Comparison of ENCODE assay signal across 8 mouse cellular contexts in the genomic region with DNA sequence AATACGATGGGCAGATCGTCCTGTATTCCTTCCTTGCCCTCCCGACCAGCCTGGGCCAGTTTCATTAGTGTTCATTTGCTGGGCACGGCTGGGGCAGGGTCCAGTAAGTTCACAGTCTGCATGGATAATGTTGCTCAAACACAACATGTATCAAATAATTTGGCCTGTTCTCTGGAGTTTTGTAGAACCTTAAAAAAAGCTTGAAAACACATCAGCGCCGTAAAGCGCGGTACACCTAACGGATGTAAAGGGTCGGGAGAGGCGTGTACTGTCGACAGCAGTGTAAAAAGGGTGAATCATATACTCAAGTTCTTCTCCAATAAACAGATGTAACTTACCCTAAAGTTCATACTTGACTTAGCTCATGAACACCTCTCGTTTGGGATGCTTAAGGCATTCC. TPM values are rescaled to one million over a fixed set of nuclear protein-coding genes. Genes with fewer than 3 reads are reported as not detected.
A peak's percentile ranks its signal among the peaks of the same experiment; 100 is the strongest.
DNase-seq lines count a peak whose midpoint lies in the region; ATAC-seq and TF ChIP-seq lines count a peak whose summit lies in the region.

No protein-coding gene starts in this region.

- peaks cover 22% of the 10 kb centered on the region for H3K4me1 ChIP-seq in hindbrain, embryonic 14.5 days (replicated peaks; ENCODE audit: control insufficient read depth, insufficient read depth, low read length)
- peaks cover 6% of the 10 kb centered on the region for H3K4me1 ChIP-seq in midbrain, postnatal 0 days (ENCODE audit: insufficient read depth, low read length)

- no peak for ATAC-seq in hindbrain, embryonic 14.5 days (ENCODE audit: low FRiP score)
- no peak for ATAC-seq in midbrain, postnatal 0 days (ENCODE audit: low FRiP score)

- intact Hi-C loops in left cerebral cortex, adult 2 months (cut with DNase I), result no loop called here

- TF ChIP-seq CTCF in left cerebral cortex, adult 2 months (IDR thresholded peaks at IDR 0.05), result no peak
- no peak for TF ChIP-seq CTCF in midbrain, postnatal 0 days (IDR thresholded peaks at IDR 0.05)

- H3K27ac ChIP-seq in left cerebral cortex, adult 2 months, result peak overlapping the region; percentile 91
- peak overlapping the region; percentile 87 for H3K27ac ChIP-seq in hindbrain, embryonic 14.5 days
- peak overlapping the region; percentile 91 for H3K27ac ChIP-seq in midbrain, postnatal 0 days (ENCODE audit: low read depth, low read length)

- peak overlapping the region; percentile 95 for H3K4me2 ChIP-seq in hindbrain, embryonic 14.5 days (replicated peaks)
- peak overlapping the region; percentile 79 for H3K4me2 ChIP-seq in midbrain, postnatal 0 days (ENCODE audit: low read depth, low read length, poor library complexity, severe bottlenecking)

- no peaks in the 10 kb centered on the region for H3K27me3 ChIP-seq in hindbrain, embryonic 14.5 days (ENCODE audit: control insufficient read depth, insufficient read depth, low read length)
- H3K27me3 ChIP-seq in midbrain, postnatal 0 days (ENCODE audit: insufficient read depth, low read length), result no peaks in the 10 kb centered on the region

- no peak for DNase-seq in left cerebral cortex, adult 2 months (ENCODE audit: extremely low spot score in 1 of 2, low spot score in 2 of 2)
- no peak for DNase-seq in left cerebral cortex, adult 8-10 months (ENCODE audit: low spot score in 2 of 2)
- peak; percentile 37 for DNase-seq in adipocyte (ENCODE audit: low spot score)
- no peak for DNase-seq in hindbrain, embryonic 14.5 days (ENCODE audit: low spot score)
- DNase-seq in midbrain, postnatal 0 days (ENCODE audit: low spot score), result no peak
- DNase-seq in gastrocnemius, postnatal 25 days, result no peak
- DNase-seq in layer of hippocampus, adult 11-12 months (ENCODE audit: low spot score), result no peak
- DNase-seq in layer of hippocampus, adult 18-20 months (ENCODE audit: low spot score in 2 of 2), result no peak

- no peaks in the 10 kb centered on the region for H3K9me3 ChIP-seq in hindbrain, embryonic 14.5 days (ENCODE audit: control insufficient read depth, low read length)
- no peaks in the 10 kb centered on the region for H3K9me3 ChIP-seq in midbrain, postnatal 0 days (ENCODE audit: low read length)

- peak overlapping the region; percentile 72 for H3K4me3 ChIP-seq in left cerebral cortex, adult 2 months
- H3K4me3 ChIP-seq in hindbrain, embryonic 14.5 days (replicated peaks; ENCODE audit: low read length), result peak overlapping the region; percentile 81
- H3K4me3 ChIP-seq in midbrain, postnatal 0 days (ENCODE audit: low read depth, low read length), result peak overlapping the region; percentile 85

- peaks cover 33% of the 10 kb centered on the region for H3K36me3 ChIP-seq in hindbrain, embryonic 14.5 days (replicated peaks; ENCODE audit: control insufficient read depth, insufficient read depth)
- H3K36me3 ChIP-seq in midbrain, postnatal 0 days (ENCODE audit: insufficient read depth, low read length), result peaks cover 8% of the 10 kb centered on the region

- peak overlapping the region; percentile 89 for H3K9ac ChIP-seq in hindbrain, embryonic 14.5 days
- peak overlapping the region; percentile 84 for H3K9ac ChIP-seq in midbrain, postnatal 0 days (replicated peaks; ENCODE audit: low read length, poor library complexity, severe bottlenecking)

- WGBS in hindbrain, embryonic 14.5 days, result 13% methylated on average over 13 of the region's 13 CpGs
- 19% methylated on average over 13 of the region's 13 CpGs for WGBS in midbrain, postnatal 0 days

RNA-seq across cellular contexts. Expression of a gene that starts 0.7 kb away (rescaled TPM):
- 100 to 1,000 TPM in 1 of 2 experiments, 10 to 100 TPM in 1; 96.4 to 104 TPM for total RNA-seq in left cerebral cortex, adult 2 months (2021)
- total RNA-seq in left cerebral cortex, adult 8-10 months (2022), result 100 to 1,000 TPM in 3 of 4 experiments, 10 to 100 TPM in 1; 100.0 to 104 (median 103) TPM
- 76.8 and 84.1 TPM in 2 replicates for polyA plus RNA-seq in hindbrain, embryonic 14.5 days (2014; fragmentation: Nextera tagmentation; extraction: Ambion mirVana)
- 86.9 and 88.5 TPM in 2 replicates for total RNA-seq in midbrain, postnatal 0 days (2014; rRNA removed)
- polyA plus RNA-seq in midbrain, postnatal 0 days (2015; fragmentation: Nextera tagmentation; extraction: Ambion mirVana), result 49.4 and 49.8 TPM in 2 replicates
- total RNA-seq in gastrocnemius, postnatal 25 days (2021), result 10 to 100 TPM; 23.1 to 25.9 TPM
- 100 to 1,000 TPM; 104 to 112 TPM for total RNA-seq in layer of hippocampus, adult 18-20 months (2021)

RNA-seq across cellular contexts. Expression of a gene that starts 5.8 kb away (rescaled TPM):
- total RNA-seq in left cerebral cortex, adult 2 months (2021), result 10 to 100 TPM; 21.7 to 22.9 TPM
- 10 to 100 TPM; 21.7 to 24.9 (median 22.1) TPM for total RNA-seq in left cerebral cortex, adult 8-10 months (2022)
- polyA plus RNA-seq in hindbrain, embryonic 14.5 days (2014; fragmentation: Nextera tagmentation; extraction: Ambion mirVana), result 26.4 and 28.5 TPM in 2 replicates
- 30.3 and 37.8 TPM in 2 replicates for total RNA-seq in midbrain, postnatal 0 days (2014; rRNA removed)
- 20.2 and 21.8 TPM in 2 replicates for polyA plus RNA-seq in midbrain, postnatal 0 days (2015; fragmentation: Nextera tagmentation; extraction: Ambion mirVana)
- 1 to 10 TPM; 8.3 to 9.4 TPM for total RNA-seq in gastrocnemius, postnatal 25 days (2021)
- 10 to 100 TPM; 25.6 to 26.3 TPM for total RNA-seq in layer of hippocampus, adult 18-20 months (2021)

RNA-seq across cellular contexts. Expression of a gene that starts 9.8 kb away (rescaled TPM):
- 1 to 10 TPM; 1.2 to 6.7 TPM for total RNA-seq in left cerebral cortex, adult 2 months (2021)
- 1 to 10 TPM; 1.4 to 5.6 (median 2.6) TPM for total RNA-seq in left cerebral cortex, adult 8-10 months (2022)
- 2.5 TPM in 1 of 2 replicates, not detected in the other for polyA plus RNA-seq in hindbrain, embryonic 14.5 days (2014; fragmentation: Nextera tagmentation; extraction: Ambion mirVana)
- 3.8 TPM in 1 of 2 replicates, not detected in the other for total RNA-seq in midbrain, postnatal 0 days (2014; rRNA removed)
- not detected in 2 replicates for polyA plus RNA-seq in midbrain, postnatal 0 days (2015; fragmentation: Nextera tagmentation; extraction: Ambion mirVana)
- total RNA-seq in gastrocnemius, postnatal 25 days (2021), result not detected
- total RNA-seq in layer of hippocampus, adult 18-20 months (2021), result 1 to 10 TPM; 2.4 to 5.1 TPM

RNA-seq across cellular contexts. Expression of a gene that starts 9.9 kb away (rescaled TPM):
- 10 to 100 TPM; 22.5 to 23.2 TPM for total RNA-seq in left cerebral cortex, adult 2 months (2021)
- total RNA-seq in left cerebral cortex, adult 8-10 months (2022), result 10 to 100 TPM; 20.8 to 25.2 (median 21.8) TPM
- polyA plus RNA-seq in hindbrain, embryonic 14.5 days (2014; fragmentation: Nextera tagmentation; extraction: Ambion mirVana), result 42.7 and 49.2 TPM in 2 replicates
- total RNA-seq in midbrain, postnatal 0 days (2014; rRNA removed), result 17.8 and 23.7 TPM in 2 replicates
- 29.2 and 32.9 TPM in 2 replicates for polyA plus RNA-seq in midbrain, postnatal 0 days (2015; fragmentation: Nextera tagmentation; extraction: Ambion mirVana)
- 10 to 100 TPM; 13.1 to 18.0 TPM for total RNA-seq in gastrocnemius, postnatal 25 days (2021)
- total RNA-seq in layer of hippocampus, adult 18-20 months (2021), result 10 to 100 TPM; 24.2 to 30.3 TPM

RNA-seq across cellular contexts. Expression of a gene that starts 14.8 kb away (rescaled TPM):
- total RNA-seq in left cerebral cortex, adult 2 months (2021), result not detected
- total RNA-seq in left cerebral cortex, adult 8-10 months (2022), result not detected
- polyA plus RNA-seq in hindbrain, embryonic 14.5 days (2014; fragmentation: Nextera tagmentation; extraction: Ambion mirVana), result not detected in 2 replicates
- not detected in 2 replicates for total RNA-seq in midbrain, postnatal 0 days (2014; rRNA removed)
- not detected in 2 replicates for polyA plus RNA-seq in midbrain, postnatal 0 days (2015; fragmentation: Nextera tagmentation; extraction: Ambion mirVana)
- not detected for total RNA-seq in gastrocnemius, postnatal 25 days (2021)
- total RNA-seq in layer of hippocampus, adult 18-20 months (2021), result not detected
